Mouse (Mus musculus) kidney, embryonic 16.5 days (tissue): ENCODE results near the gene Ankrd31. TPM values are rescaled to one million over a fixed set of nuclear protein-coding genes. Genes with fewer than 3 reads are reported as not detected.
A peak's percentile ranks its signal among the peaks of the same experiment; 100 is the strongest.
"Not testable (repeated sequence)": the region's sequence is repeated elsewhere in the genome, so short reads cannot be mapped to it uniquely, and the experiment has no call there.

ENCODE experiments used
- ATAC-seq: fragments of 200-750 bp; cut with Nextera tagmentation; 2 replicates; pipeline ENCODE4 v1.8.0; 2017; ENCODE audit warnings: moderate TSS enrichment; ENCODE audit not compliant: low FRiP score, low TSS enrichment
- H3K27ac ChIP-seq: fragments of 300-500 bp; sonication (generic); 2 replicates; pipeline ENCODE4 v1.5.1; 2014; ENCODE audit warnings: low read length
- H3K27me3 ChIP-seq: fragments of 300-500 bp; sonication (generic); 2 replicates; pipeline ENCODE4 v1.6.1; 2014; ENCODE audit warnings: low read length, control low read depth, mixed read lengths; ENCODE audit not compliant: insufficient read depth
- H3K36me3 ChIP-seq: fragments of 300-500 bp; sonication (generic); 2 replicates; pipeline ENCODE4 v1.6.1; 2014; ENCODE audit warnings: low read length, control low read depth, mixed read lengths; ENCODE audit not compliant: insufficient read depth
- H3K4me1 ChIP-seq: fragments of 300-500 bp; sonication (generic); 2 replicates; pipeline ENCODE4 v1.6.1; 2014; ENCODE audit warnings: low read length, control low read depth, mixed read lengths; ENCODE audit not compliant: insufficient read depth
- H3K4me2 ChIP-seq: fragments of 300-500 bp; sonication (generic); replicated peaks from 2 replicates; pipeline ENCODE4 v1.6.1; 2014; ENCODE audit warnings: low read depth, low read length
- H3K4me3 ChIP-seq: fragments of 300-500 bp; sonication (generic); 2 replicates; pipeline ENCODE4 v1.5.1; 2014; ENCODE audit warnings: mild to moderate bottlenecking, low read length
- H3K9ac ChIP-seq: fragments of 300-500 bp; sonication (generic); replicated peaks from 2 replicates; pipeline ENCODE4 v1.6.1; 2014; ENCODE audit warnings: low read length
- H3K9me3 ChIP-seq: fragments of 300-500 bp; sonication (generic); 2 replicates; pipeline ENCODE4 v1.6.1; 2016; ENCODE audit warnings: low read length, control low read depth
- WGBS: fragments of 180-500 bp; shearing (Covaris S2); extraction: QIAGEN DNeasy Blood & Tissue Kit; methylation state at CpG from one replicate; pipeline ENCODE4 v1.1.7; 2014; 5-methylcytosine and 5-hydroxymethylcytosine counted together
- polyA plus RNA-seq: library from polyadenylated mRNA; unstranded; fragments of >200 nt; fragmentation: Nextera tagmentation; extraction: Ambion mirVana; gene quantifications from 2 replicates; pipeline ENCODE4 v1.2.1, GENCODE M21; 2015

Gene Ankrd31
- polyA plus RNA-seq, 1 experiment from 2014 or later, result not detected

GRCm38 (mm10) chr13:96933367-96933766 lies 185.3 kb downstream of the Ankrd31 start:
- no peaks in the 10 kb centered on the region for H3K27me3 ChIP-seq
- H3K9ac ChIP-seq, result no peak overlapping the region
- no peak overlapping the region for H3K4me3 ChIP-seq
- no peak overlapping the region for H3K4me2 ChIP-seq
- H3K27ac ChIP-seq, result no peak overlapping the region
- no peaks in the 10 kb centered on the region for H3K36me3 ChIP-seq
- H3K9me3 ChIP-seq, result no peaks in the 10 kb centered on the region
- no peak for ATAC-seq
- peaks cover 21% of the 10 kb centered on the region for H3K4me1 ChIP-seq
- WGBS, result 58% methylated on average over 8 of the region's 8 CpGs

DNA sequence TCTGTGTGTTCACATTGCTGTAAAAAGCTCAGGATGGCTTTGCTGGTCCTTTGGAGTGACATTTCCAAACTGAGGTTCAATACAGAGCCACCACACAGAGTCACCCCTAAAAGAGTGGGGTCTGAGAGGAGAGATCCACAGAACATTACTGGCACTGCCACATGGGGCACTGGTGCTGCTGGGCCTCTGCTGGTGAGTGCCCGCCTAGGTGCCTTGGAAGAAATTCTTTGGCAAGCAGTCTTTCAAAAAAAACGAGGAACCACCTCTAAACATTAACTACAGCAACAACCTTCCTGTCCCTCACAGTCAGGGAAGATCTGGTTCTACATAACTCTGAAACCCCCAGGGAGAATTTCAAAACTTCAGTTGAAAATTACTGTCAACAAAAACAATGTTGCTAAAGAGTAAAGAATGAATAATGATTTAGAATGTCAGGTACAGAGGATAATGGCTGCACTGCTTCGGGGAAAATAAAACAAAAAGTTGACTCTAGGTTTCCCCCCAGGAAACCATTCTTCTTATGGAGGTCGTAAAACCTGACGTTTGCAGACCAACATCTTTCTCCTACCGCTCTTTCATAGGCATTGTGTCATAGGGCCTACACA lies 188.2 kb downstream of the Ankrd31 start:
- H3K4me1 ChIP-seq, result peaks cover 15% of the 10 kb centered on the region
- peak overlapping the region; percentile 45; the same call in 1 of the 2 replicates for H3K27ac ChIP-seq
- H3K9me3 ChIP-seq, result no peaks in the 10 kb centered on the region
- WGBS, result 22% methylated on average over 6 of the region's 6 CpGs
- H3K36me3 ChIP-seq, result no peaks in the 10 kb centered on the region
- no peak overlapping the region for H3K4me3 ChIP-seq
- no peak; the same call in 1 of the 2 replicates for ATAC-seq
- H3K4me2 ChIP-seq, result no peak overlapping the region
- H3K9ac ChIP-seq, result no peak overlapping the region
- H3K27me3 ChIP-seq, result no peaks in the 10 kb centered on the region

DNA sequence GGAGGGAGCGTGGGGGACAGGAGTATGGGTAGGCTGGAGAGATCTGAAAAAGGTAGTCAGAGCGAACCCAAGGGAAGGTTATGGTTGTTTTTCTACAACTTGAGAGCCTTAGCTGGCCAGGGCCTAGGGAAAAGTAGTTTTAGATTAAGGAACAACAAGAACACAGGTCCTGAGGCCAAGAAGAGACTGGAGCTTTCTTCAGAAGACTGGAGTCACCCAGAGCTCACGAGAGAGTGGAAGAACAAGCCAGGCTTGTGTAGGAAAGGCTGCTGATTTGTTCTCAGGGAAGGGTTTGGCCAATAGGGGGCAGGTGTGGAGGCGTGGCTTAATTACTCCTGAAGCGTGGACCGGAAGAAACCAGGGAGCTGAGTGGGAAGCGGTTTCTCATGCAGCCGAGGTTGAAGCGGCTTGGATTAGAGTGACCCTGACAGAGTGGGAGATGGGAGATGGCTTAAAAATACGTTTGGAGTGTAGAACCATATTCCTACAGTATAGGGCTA lies 189.0 kb downstream of the Ankrd31 start:
- no peaks in the 10 kb centered on the region for H3K9me3 ChIP-seq
- peaks cover 15% of the 10 kb centered on the region for H3K4me1 ChIP-seq
- no peak for ATAC-seq
- H3K27me3 ChIP-seq, result no peaks in the 10 kb centered on the region
- peak overlapping the region; percentile 45; the same call in 1 of the 2 replicates for H3K27ac ChIP-seq
- 64% methylated on average over 10 of the region's 10 CpGs for WGBS
- H3K36me3 ChIP-seq, result no peaks in the 10 kb centered on the region
- no peak overlapping the region for H3K4me3 ChIP-seq
- no peak overlapping the region for H3K4me2 ChIP-seq
- H3K9ac ChIP-seq, result no peak overlapping the region

DNA sequence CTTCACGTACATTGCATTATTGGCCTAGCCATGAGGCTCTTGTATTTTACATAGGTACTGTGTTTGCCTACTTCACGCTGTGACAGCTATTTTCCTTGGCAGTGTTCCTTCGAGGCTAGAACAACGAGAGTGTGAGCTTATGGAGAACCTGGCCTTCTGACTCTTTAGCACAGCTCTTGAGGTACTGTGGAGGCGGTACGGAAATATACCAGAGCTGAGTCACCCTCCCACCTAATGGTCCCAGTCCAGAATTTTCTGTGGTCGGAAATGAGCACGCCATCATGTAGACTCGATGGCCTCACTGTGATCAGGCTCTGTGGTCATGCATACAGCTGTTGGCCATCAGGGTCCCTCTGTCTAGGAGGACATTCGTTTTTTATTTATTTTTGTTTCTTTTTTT lies 191.6 kb downstream of the Ankrd31 start:
- H3K9ac ChIP-seq, result no peak overlapping the region
- no peak overlapping the region for H3K4me3 ChIP-seq
- no peaks in the 10 kb centered on the region for H3K36me3 ChIP-seq
- peak overlapping the region; percentile 8; the same call in 1 of the 2 replicates for H3K27ac ChIP-seq
- ATAC-seq, result peak; percentile 62
- no peaks in the 10 kb centered on the region for H3K9me3 ChIP-seq
- WGBS, result 64% methylated on average over 10 of the region's 10 CpGs
- H3K4me2 ChIP-seq, result no peak overlapping the region
- H3K4me1 ChIP-seq, result peaks cover 18% of the 10 kb centered on the region
- H3K27me3 ChIP-seq, result no peaks in the 10 kb centered on the region

DNA sequence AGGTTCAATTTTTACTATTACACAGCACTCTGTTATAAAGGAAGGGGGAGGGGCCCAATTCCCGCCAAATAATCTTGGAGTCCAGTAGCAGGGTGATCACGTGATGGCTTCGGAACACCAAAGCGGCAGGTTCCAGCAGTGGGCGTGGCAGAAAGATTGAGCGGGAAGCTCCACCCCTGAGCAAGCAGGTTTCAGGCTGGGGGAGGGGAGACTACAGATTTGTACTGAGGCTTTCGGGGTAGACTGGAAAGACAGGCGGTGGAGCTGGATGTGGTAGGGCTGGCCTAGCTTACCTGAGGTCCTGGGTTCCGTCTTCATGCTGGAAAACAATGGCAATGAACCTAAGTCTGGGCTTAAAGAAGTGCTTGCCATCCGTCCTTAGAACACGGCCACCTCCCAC lies 193.4 kb downstream of the Ankrd31 start:
- H3K36me3 ChIP-seq, ATAC-seq, H3K4me3 ChIP-seq, H3K9me3 ChIP-seq, H3K27ac ChIP-seq, H3K4me2 ChIP-seq, H3K27me3 ChIP-seq, H3K9ac ChIP-seq: not testable (repeated sequence)
- WGBS, result 91% methylated on average over 11 of the region's 11 CpGs
- H3K4me1 ChIP-seq, result peaks cover 12% of the 10 kb centered on the region

GRCm38 (mm10) chr13:96943571-96943970 lies 195.5 kb downstream of the Ankrd31 start:
- H3K9ac ChIP-seq, result no peak overlapping the region
- H3K4me3 ChIP-seq, result no peak overlapping the region
- 0 out of 2 replicates have a peak overlapping the region, but pooled peaks have one; percentile 7 for H3K27ac ChIP-seq
- peaks cover 4% of the 10 kb centered on the region; the same call in 1 of the 2 replicates for H3K4me1 ChIP-seq
- 31% methylated on average over 3 of the region's 3 CpGs for WGBS
- no peaks in the 10 kb centered on the region for H3K9me3 ChIP-seq
- no peak for ATAC-seq
- H3K4me2 ChIP-seq, result no peak overlapping the region
- H3K27me3 ChIP-seq, result no peaks in the 10 kb centered on the region
- no peaks in the 10 kb centered on the region for H3K36me3 ChIP-seq

DNA sequence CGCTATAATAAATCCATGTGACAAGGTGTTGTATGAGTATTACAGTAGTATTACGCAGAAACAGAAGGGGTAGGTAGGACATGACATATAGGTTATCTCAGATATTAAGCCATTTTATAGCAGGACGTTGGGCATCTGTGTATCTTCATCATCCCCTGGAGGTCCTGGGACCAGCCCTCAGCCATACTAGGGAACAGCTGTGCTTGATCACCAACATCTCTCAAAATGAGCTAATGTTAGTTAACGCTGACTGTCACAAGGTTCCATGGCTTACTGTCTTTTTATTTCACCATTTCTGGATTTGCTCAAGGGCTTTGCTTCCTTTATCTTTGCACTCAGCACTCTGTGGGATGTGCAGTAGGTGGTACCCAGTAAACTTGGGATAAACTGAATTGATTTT lies 197.7 kb downstream of the Ankrd31 start:
- Histone ChIP-seq H3K4me3 (no peak overlapping the region), H3K9me3 (no peaks in the 10 kb centered on the region), H3K4me1 (peaks cover 4% of the 10 kb centered on the region; the same call in 1 of the 2 replicates), H3K36me3 (no peaks in the 10 kb centered on the region), H3K27ac (no peak overlapping the region), H3K4me2 (no peak overlapping the region), H3K27me3 (no peaks in the 10 kb centered on the region), H3K9ac (no peak overlapping the region)
- no peak for ATAC-seq
- 79% methylated on average over 4 of the region's 4 CpGs for WGBS

GRCm38 (mm10) chr13:96947722-96948121 lies 199.7 kb downstream of the Ankrd31 start:
- no peak for ATAC-seq
- H3K4me1 ChIP-seq, result peaks cover 4% of the 10 kb centered on the region; the same call in 1 of the 2 replicates
- H3K36me3 ChIP-seq, result no peaks in the 10 kb centered on the region
- 71% methylated on average over 7 of the region's 7 CpGs for WGBS
- no peaks in the 10 kb centered on the region for H3K9me3 ChIP-seq
- no peak overlapping the region for H3K4me2 ChIP-seq
- H3K27ac ChIP-seq, result no peak overlapping the region
- no peak overlapping the region for H3K4me3 ChIP-seq
- H3K9ac ChIP-seq, result no peak overlapping the region
- no peaks in the 10 kb centered on the region for H3K27me3 ChIP-seq

GRCm38 (mm10) chr13:96951880-96952279 lies 203.8 kb downstream of the Ankrd31 start:
- Histone ChIP-seq H3K4me2 (no peak overlapping the region), H3K9me3 (no peaks in the 10 kb centered on the region), H3K27ac (no peak overlapping the region), H3K4me3 (no peak overlapping the region), H3K27me3 (no peaks in the 10 kb centered on the region), H3K4me1 (no peaks in the 10 kb centered on the region), H3K36me3 (no peaks in the 10 kb centered on the region), H3K9ac (no peak overlapping the region)
- WGBS, result 46% methylated on average over 2 of the region's 2 CpGs
- no peak for ATAC-seq

DNA sequence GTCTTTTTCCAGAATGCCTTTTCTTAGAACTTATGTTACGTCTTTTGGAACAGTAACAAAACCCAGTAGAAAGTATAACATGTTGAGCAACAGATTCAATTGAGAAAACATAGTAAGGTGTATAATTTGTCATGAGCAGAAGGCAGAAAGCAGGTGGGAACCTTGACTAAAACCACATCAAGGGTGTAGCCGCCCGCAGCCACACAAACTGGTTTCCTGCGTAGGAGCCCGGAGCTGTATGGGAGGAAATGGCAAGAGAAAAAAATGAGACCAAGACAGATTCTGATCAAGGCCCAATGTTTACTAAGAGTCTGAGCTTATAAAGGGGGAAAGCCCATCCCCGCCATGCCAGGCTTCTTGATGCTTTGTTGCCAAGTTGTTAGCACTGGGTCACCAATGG lies 208.4 kb downstream of the Ankrd31 start:
- ATAC-seq, result no peak
- 71% methylated on average over 6 of the region's 6 CpGs for WGBS
- no peak overlapping the region for H3K9ac ChIP-seq
- H3K27me3 ChIP-seq, result no peaks in the 10 kb centered on the region
- no peak overlapping the region for H3K4me3 ChIP-seq
- H3K9me3 ChIP-seq, result no peaks in the 10 kb centered on the region
- no peak overlapping the region for H3K27ac ChIP-seq
- H3K4me1 ChIP-seq, result no peaks in the 10 kb centered on the region
- no peak overlapping the region for H3K4me2 ChIP-seq
- no peaks in the 10 kb centered on the region for H3K36me3 ChIP-seq
